22 mouse cellular contexts compared by ENCODE assay signal in the genomic region with DNA sequence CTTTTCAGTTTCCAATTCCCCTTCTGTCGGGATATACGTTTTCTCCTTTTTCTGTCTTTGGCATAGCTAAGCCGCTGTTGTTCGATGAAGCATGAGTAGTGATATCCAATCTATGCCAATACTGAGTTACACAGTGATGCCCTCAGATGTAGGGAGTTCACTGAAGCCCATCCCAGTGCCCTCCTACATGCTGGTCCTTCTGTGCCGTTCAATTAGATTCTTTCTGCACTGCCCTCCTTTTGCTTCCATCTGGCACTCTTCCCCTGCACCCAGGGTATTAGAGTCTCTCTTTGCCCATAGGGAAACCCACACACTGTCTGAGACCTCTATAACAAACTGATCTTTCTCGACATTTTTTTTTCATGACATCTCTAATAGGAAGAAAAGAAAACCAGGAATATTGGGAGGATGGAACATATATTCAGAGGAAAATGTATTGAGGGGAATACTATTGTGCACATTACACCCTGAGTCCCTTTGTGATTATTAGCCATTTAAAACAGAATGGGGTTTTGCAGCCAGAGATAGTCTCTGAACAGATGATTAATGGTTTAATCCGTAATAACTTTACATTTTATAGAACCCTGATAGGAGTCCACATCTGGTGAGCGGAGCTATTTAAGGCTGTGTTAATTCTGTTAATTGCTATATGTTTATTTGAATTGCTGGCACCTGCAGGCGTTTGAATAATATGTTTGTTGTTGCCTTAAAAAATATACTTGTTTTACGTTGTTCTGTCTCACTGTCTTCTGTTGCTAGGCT.
DNase-seq lines count a peak whose midpoint lies in the region; ATAC-seq and TF ChIP-seq lines count a peak whose summit lies in the region.
"Had no signal": no experiment of that assay in that cellular context is flagged by ENCODE, and none has a peak within 500 bp of the region (broad histone marks: within the 10 kb centered on the region; RNA-seq: fewer than 3 reads in every experiment).

No protein-coding gene starts in this region.

- H3K9me3 ChIP-seq in hindbrain, embryonic 13.5 days = no peaks in the 10 kb centered on the region
- H3K9me3 ChIP-seq in hindbrain, embryonic 11.5 days (ENCODE audit: control insufficient read depth, low read length) = no peaks in the 10 kb centered on the region
- no peaks in the 10 kb centered on the region for H3K9me3 ChIP-seq in neural tube, embryonic 13.5 days
- no peaks in the 10 kb centered on the region for H3K9me3 ChIP-seq in hindbrain, postnatal 0 days (ENCODE audit: low read length)
- H3K9me3 ChIP-seq: embryonic facial prominence, embryonic 15.5 days; forebrain, embryonic 10.5 days; G1E; heart, embryonic 13.5 days; intestine, embryonic 15.5 days had no signal

- no peak for TF ChIP-seq CTCF in hindbrain, postnatal 0 days (IDR thresholded peaks at IDR 0.05; ENCODE audit: low read depth)
- no peak for TF ChIP-seq CTCF in olfactory bulb, adult 2 months (IDR thresholded peaks at IDR 0.05; ENCODE audit: insufficient read depth, low read depth, low read length)

- ATAC-seq in hindbrain, embryonic 13.5 days (ENCODE audit: low FRiP score) = no peak
- ATAC-seq in hindbrain, embryonic 11.5 days (ENCODE audit: low FRiP score) = no peak
- ATAC-seq in neural tube, embryonic 13.5 days (ENCODE audit: low read depth) = peak; percentile 75
- ATAC-seq in hindbrain, postnatal 0 days = peak; percentile 66; the same call in 1 of the 2 replicates
- ATAC-seq: CD4-positive, CD25-positive, alpha-beta regulatory T cell, adult 4 months; forebrain, embryonic 14.5 days; intestine, embryonic 15.5 days had no signal

- H3K4me2 ChIP-seq in hindbrain, embryonic 13.5 days = no peak overlapping the region
- no peak overlapping the region for H3K4me2 ChIP-seq in hindbrain, embryonic 11.5 days (replicated peaks; ENCODE audit: low read depth, low read length)
- no peak overlapping the region for H3K4me2 ChIP-seq in neural tube, embryonic 13.5 days
- no peak overlapping the region for H3K4me2 ChIP-seq in hindbrain, postnatal 0 days (ENCODE audit: low read depth, low read length)
- H3K4me2 ChIP-seq: embryonic facial prominence, embryonic 15.5 days; heart, embryonic 13.5 days; intestine, embryonic 15.5 days had no signal

- H3K36me3 ChIP-seq in hindbrain, embryonic 13.5 days = no peaks in the 10 kb centered on the region
- no peaks in the 10 kb centered on the region for H3K36me3 ChIP-seq in hindbrain, embryonic 11.5 days (ENCODE audit: control insufficient read depth, insufficient read depth, low read length)
- H3K36me3 ChIP-seq in neural tube, embryonic 13.5 days = no peaks in the 10 kb centered on the region
- no peaks in the 10 kb centered on the region for H3K36me3 ChIP-seq in hindbrain, postnatal 0 days (ENCODE audit: insufficient read depth, low read length)
- H3K36me3 ChIP-seq: embryonic facial prominence, embryonic 15.5 days; forebrain, embryonic 10.5 days; G1E; heart, embryonic 13.5 days; intestine, embryonic 15.5 days had no signal

- H3K27ac ChIP-seq in hindbrain, embryonic 13.5 days = peak overlapping the region; percentile 24; the same call in 1 of the 2 replicates
- no peak overlapping the region for H3K27ac ChIP-seq in hindbrain, embryonic 11.5 days (ENCODE audit: low read depth, low read length)
- H3K27ac ChIP-seq in neural tube, embryonic 13.5 days (replicated peaks) = peak overlapping the region; percentile 69
- H3K27ac ChIP-seq in hindbrain, postnatal 0 days = no peak overlapping the region; the same call in 1 of the 2 replicates
- H3K27ac ChIP-seq in olfactory bulb, adult 2 months (ENCODE audit: insufficient read depth, low read depth, low read length) = peak overlapping the region; percentile 79
- H3K27ac ChIP-seq: embryonic facial prominence, embryonic 15.5 days; forebrain, embryonic 10.5 days; heart, embryonic 13.5 days; intestine, embryonic 15.5 days had no signal

- no peak overlapping the region for H3K4me3 ChIP-seq in hindbrain, embryonic 13.5 days
- no peak overlapping the region for H3K4me3 ChIP-seq in hindbrain, embryonic 11.5 days (ENCODE audit: low read depth, low read length)
- H3K4me3 ChIP-seq in neural tube, embryonic 13.5 days = no peak overlapping the region
- H3K4me3 ChIP-seq in hindbrain, postnatal 0 days (ENCODE audit: low read length) = no peak overlapping the region
- no peak overlapping the region for H3K4me3 ChIP-seq in olfactory bulb, adult 2 months (ENCODE audit: insufficient read depth, low read depth, low read length)
- H3K4me3 ChIP-seq: embryonic facial prominence, embryonic 15.5 days; erythroblast, embryonic 14.5 days; forebrain, embryonic 10.5 days; heart, embryonic 13.5 days; intestine, embryonic 15.5 days had no signal

- no peak for TF ChIP-seq POLR2A in olfactory bulb, adult 2 months (IDR thresholded peaks at IDR 0.05; ENCODE audit: insufficient read depth, low read depth, low read length)

- WGBS in hindbrain, embryonic 13.5 days = 66% methylated on average over 10 of the region's 10 CpGs
- 90% methylated on average over 10 of the region's 10 CpGs for WGBS in hindbrain, embryonic 11.5 days
- WGBS in neural tube, embryonic 13.5 days = 60% methylated on average over 10 of the region's 10 CpGs
- 67% methylated on average over 10 of the region's 10 CpGs for WGBS in hindbrain, postnatal 0 days
- WGBS in olfactory bulb, adult 2 months = 42% methylated on average over 10 of the region's 10 CpGs

- H3K9ac ChIP-seq in hindbrain, embryonic 13.5 days = no peak overlapping the region
- H3K9ac ChIP-seq in hindbrain, embryonic 11.5 days (ENCODE audit: low read depth, low read length) = no peak overlapping the region
- H3K9ac ChIP-seq in neural tube, embryonic 13.5 days = no peak overlapping the region
- H3K9ac ChIP-seq in hindbrain, postnatal 0 days (replicated peaks; ENCODE audit: low read length) = no peak overlapping the region
- H3K9ac ChIP-seq: embryonic facial prominence, embryonic 15.5 days; heart, embryonic 13.5 days; intestine, embryonic 15.5 days had no signal

- no peaks in the 10 kb centered on the region for H3K27me3 ChIP-seq in hindbrain, embryonic 13.5 days
- no peaks in the 10 kb centered on the region for H3K27me3 ChIP-seq in hindbrain, embryonic 11.5 days (ENCODE audit: control insufficient read depth, insufficient read depth, low read length)
- H3K27me3 ChIP-seq in neural tube, embryonic 13.5 days = no peaks in the 10 kb centered on the region
- H3K27me3 ChIP-seq in hindbrain, postnatal 0 days (ENCODE audit: insufficient read depth, low read length) = no peaks in the 10 kb centered on the region
- H3K27me3 ChIP-seq: embryonic facial prominence, embryonic 15.5 days; heart, embryonic 13.5 days; intestine, embryonic 15.5 days had no signal

- no peak for DNase-seq in hindbrain, embryonic 11.5 days (ENCODE audit: low spot score)
- DNase-seq in neural tube, embryonic 10.5 days (ENCODE audit: extremely low spot score, low spot score) = no peak
- DNase-seq in hindbrain, postnatal 0 days (ENCODE audit: low spot score) = peak; percentile 24
- no peak for DNase-seq in urinary bladder, postnatal 4 days (ENCODE audit: low spot score in 2 of 2)
- DNase-seq: adrenal gland, postnatal 10 days; cerebellum, adult 11 months; cerebellum, adult 9-11 months; embryo, embryonic 11 days; gastrocnemius, postnatal 36 days; heart, adult 11 months; heart, postnatal 36 days had no signal

- peaks cover 16% of the 10 kb centered on the region for H3K4me1 ChIP-seq in hindbrain, embryonic 13.5 days (replicated peaks)
- H3K4me1 ChIP-seq in hindbrain, embryonic 11.5 days (replicated peaks; ENCODE audit: control insufficient read depth, insufficient read depth, low read length) = no peaks in the 10 kb centered on the region
- H3K4me1 ChIP-seq in neural tube, embryonic 13.5 days (replicated peaks) = peaks cover 9% of the 10 kb centered on the region
- H3K4me1 ChIP-seq in hindbrain, postnatal 0 days (ENCODE audit: insufficient read depth, low read length) = no peaks in the 10 kb centered on the region
- no peaks in the 10 kb centered on the region; the same call in 1 of the 2 replicates for H3K4me1 ChIP-seq in olfactory bulb, adult 2 months (ENCODE audit: control insufficient read depth, insufficient read depth, low read length)
- H3K4me1 ChIP-seq: embryonic facial prominence, embryonic 15.5 days; forebrain, embryonic 10.5 days; heart, embryonic 13.5 days; intestine, embryonic 15.5 days had no signal

Comparison
In these comparisons a context has a peak if more than half of its experiments do, and no peak if none do; other contexts are left out.
1. ATAC-seq: peak in neural tube, embryonic 13.5 days (single experiment) and hindbrain, postnatal 0 days (single experiment); none in hindbrain, embryonic 13.5 days (single experiment) and hindbrain, embryonic 11.5 days (single experiment).
2. H3K27ac ChIP-seq: peak in hindbrain, embryonic 13.5 days (single experiment), neural tube, embryonic 13.5 days (single experiment) and olfactory bulb, adult 2 months (single experiment); none in hindbrain, embryonic 11.5 days (single experiment) and hindbrain, postnatal 0 days (single experiment).